In genomic region chr1:161237750-161238149, GRCm38 (mm10) we compare ENCODE assay signal across 19 mouse cellular contexts. TPM values are rescaled to one million over a fixed set of nuclear protein-coding genes. Genes with fewer than 3 reads are reported as not detected.
DNase-seq lines count a peak whose midpoint lies in the region; TF ChIP-seq lines count a peak whose summit lies in the region.
"Had no signal": no experiment of that assay in that cellular context is flagged by ENCODE, and none has a peak within 500 bp of the region (broad histone marks: within the 10 kb centered on the region; RNA-seq: fewer than 3 reads in every experiment).

No protein-coding gene starts in this region.

- H3K27me3 ChIP-seq in cerebellum, adult 2 months (ENCODE audit: control insufficient read depth, insufficient read depth, low read length), result no peaks in the 10 kb centered on the region
- H3K27me3 ChIP-seq: embryonic facial prominence, embryonic 12.5 days; forebrain, embryonic 13.5 days; forebrain, embryonic 15.5 days had no signal

- H3K27ac ChIP-seq in ES-E14 (ENCODE audit: insufficient read depth, low read depth, low read length, poor library complexity, severe bottlenecking), result peak overlapping the region; percentile 67; the same call in 1 of the 2 replicates
- H3K27ac ChIP-seq in cerebellum, adult 2 months (ENCODE audit: insufficient read depth, low read length), result no peak overlapping the region
- H3K27ac ChIP-seq: embryonic facial prominence, embryonic 10.5 days; embryonic facial prominence, embryonic 12.5 days; forebrain, embryonic 13.5 days; forebrain, embryonic 15.5 days had no signal

- no peak for TF ChIP-seq POLR2A in cerebellum, adult 2 months (IDR thresholded peaks at IDR 0.05; ENCODE audit: borderline replicate concordance, insufficient read depth, low read length)

- TF ChIP-seq CTCF in cerebellum, adult 2 months (IDR thresholded peaks at IDR 0.05; ENCODE audit: borderline replicate concordance, insufficient read depth, low read depth, low read length), result no peak

- no peak overlapping the region for H3K4me3 ChIP-seq in ES-E14 (ENCODE audit: insufficient read depth in 1 of 2, low read depth in 1 of 2, low read length in 2 of 2, poor library complexity in 1 of 2, severe bottlenecking in 1 of 2)
- no peak overlapping the region for H3K4me3 ChIP-seq in cerebellum, adult 2 months (replicated peaks; ENCODE audit: insufficient read depth, low read depth, low read length)
- H3K4me3 ChIP-seq: embryonic facial prominence, embryonic 10.5 days; embryonic facial prominence, embryonic 12.5 days; forebrain, embryonic 13.5 days; forebrain, embryonic 15.5 days had no signal

- peaks cover 0 to 6% of the 10 kb centered on the region in 2 experiments; a peak in 2 of 4 replicates for H3K4me1 ChIP-seq in ES-E14 (ENCODE audit: control insufficient read depth in 2 of 2, insufficient read depth in 2 of 2, low read length in 2 of 2, poor library complexity in 1 of 2)
- H3K4me1 ChIP-seq in cerebellum, adult 2 months (ENCODE audit: control insufficient read depth, insufficient read depth, low read length), result no peaks in the 10 kb centered on the region
- H3K4me1 ChIP-seq: embryonic facial prominence, embryonic 10.5 days; embryonic facial prominence, embryonic 12.5 days; forebrain, embryonic 13.5 days had no signal

- over 99% methylated on average over 4 of the region's 4 CpGs for WGBS in cerebellum, adult 2 months

- in situ Hi-C loops in ES-E14 (cut with MboI; ENCODE audit: low sequenced_read_pairs in 2 of 2, unreplicated experiment in 2 of 2), result no loop called here

- intact Hi-C loops in heart, postnatal 36 days (cut with DNase I), result no loop called here

- no peaks in the 10 kb centered on the region for H3K9me3 ChIP-seq in ES-E14 (ENCODE audit: control insufficient read depth, insufficient read depth, low read depth, low read length)
- H3K9me3 ChIP-seq: embryonic facial prominence, embryonic 10.5 days; embryonic facial prominence, embryonic 12.5 days; forebrain, embryonic 13.5 days; forebrain, embryonic 15.5 days had no signal

- no peak overlapping the region; the same call in 1 of the 2 replicates for H3K9ac ChIP-seq in ES-E14 (ENCODE audit: insufficient read depth, low read depth, low read length, poor library complexity, severe bottlenecking)
- H3K9ac ChIP-seq: embryonic facial prominence, embryonic 12.5 days; forebrain, embryonic 13.5 days; forebrain, embryonic 15.5 days; forebrain, postnatal 0 days had no signal

- H3K36me3 ChIP-seq in ES-E14 (ENCODE audit: control insufficient read depth, insufficient read depth, low read length, poor library complexity, severe bottlenecking), result peaks cover 19% of the 10 kb centered on the region

- DNase-seq in ES-CJ7 (ENCODE audit: low read depth, low spot score), result peak; percentile 34
- no peak for DNase-seq in ES-E14 (ENCODE audit: low read depth, low spot score)
- DNase-seq in MEL-GATA-1-ER (ENCODE audit: extremely low read depth, low read depth), result peak; percentile 66
- no peak for DNase-seq in cerebellum, adult 2 months
- no peak for DNase-seq in heart, postnatal 36 days
- DNase-seq in lung, postnatal 10 days, result no peak
- DNase-seq: adrenal gland, adult 2 months; adrenal gland, postnatal 10 days; adrenal gland, postnatal 25 days; cerebellum, adult 11 months; cerebellum, adult 18-20 months; cerebellum, adult 9-10 months; cerebellum, postnatal 10 days; cerebellum, postnatal 25 days; forebrain, postnatal 0 days had no signal

TF ChIP-seq in ES-E14, 5 proteins besides CTCF, POLR2A, EP300 and RAD21:
- TF ChIP-seq HCFC1 (IDR thresholded peaks at IDR 0.05; ENCODE audit: borderline replicate concordance, insufficient read depth, low read length) (no peak), ZC3H11A (IDR thresholded peaks at IDR 0.05; ENCODE audit: borderline replicate concordance, low read depth, low read length) (no peak), CHD2 (IDR thresholded peaks at IDR 0.05; ENCODE audit: low read depth, low read length) (no peak), MAFK (IDR thresholded peaks at IDR 0.05; ENCODE audit: insufficient read depth, low read depth, low read length) (no peak), ZNF384 (IDR thresholded peaks at IDR 0.05; ENCODE audit: low read depth, low read length) (no peak)
TF ChIP-seq in ES-E14: peak in this region for 0.

RNA-seq across cellular contexts. Expression of gene Prdx6, which starts 13.3 kb away (rescaled TPM):
- 268 and 390 TPM in 2 replicates for total RNA-seq in ES-E14 (2012; rRNA removed)
- polyA plus RNA-seq in cerebellum, adult 2 months (2012; rRNA removed), result 301 and 339 TPM in 2 replicates
- total RNA-seq in heart, postnatal 36 days (2021), result 100 to 1,000 TPM; 315 to 316 TPM

Comparison
In these comparisons a context has a peak if more than half of its experiments do, and no peak if none do; other contexts are left out.
1. DNase-seq: peak in ES-CJ7 (single experiment) and MEL-GATA-1-ER (single experiment); none in ES-E14 (single experiment), cerebellum, adult 2 months (0 of 2), heart, postnatal 36 days (0 of 2) and lung, postnatal 10 days (single experiment).